Mouse (Mus musculus) stomach, postnatal 0 days (tissue): Measurements from ENCODE around the gene Rpl23a.

Experiments used
- CTCF ChIP-seq: IDR thresholded peaks from 2 replicates; pipeline ENCODE4 v1.5.1; 2016; ENCODE audit warnings: antibody characterized with exemption, low read depth, mild to moderate bottlenecking, moderate library complexity
- EP300 ChIP-seq: optimal IDR thresholded peaks from 2 replicates; pipeline ENCODE3; 2016; ENCODE audit warnings: antibody characterized with exemption

DNA sequence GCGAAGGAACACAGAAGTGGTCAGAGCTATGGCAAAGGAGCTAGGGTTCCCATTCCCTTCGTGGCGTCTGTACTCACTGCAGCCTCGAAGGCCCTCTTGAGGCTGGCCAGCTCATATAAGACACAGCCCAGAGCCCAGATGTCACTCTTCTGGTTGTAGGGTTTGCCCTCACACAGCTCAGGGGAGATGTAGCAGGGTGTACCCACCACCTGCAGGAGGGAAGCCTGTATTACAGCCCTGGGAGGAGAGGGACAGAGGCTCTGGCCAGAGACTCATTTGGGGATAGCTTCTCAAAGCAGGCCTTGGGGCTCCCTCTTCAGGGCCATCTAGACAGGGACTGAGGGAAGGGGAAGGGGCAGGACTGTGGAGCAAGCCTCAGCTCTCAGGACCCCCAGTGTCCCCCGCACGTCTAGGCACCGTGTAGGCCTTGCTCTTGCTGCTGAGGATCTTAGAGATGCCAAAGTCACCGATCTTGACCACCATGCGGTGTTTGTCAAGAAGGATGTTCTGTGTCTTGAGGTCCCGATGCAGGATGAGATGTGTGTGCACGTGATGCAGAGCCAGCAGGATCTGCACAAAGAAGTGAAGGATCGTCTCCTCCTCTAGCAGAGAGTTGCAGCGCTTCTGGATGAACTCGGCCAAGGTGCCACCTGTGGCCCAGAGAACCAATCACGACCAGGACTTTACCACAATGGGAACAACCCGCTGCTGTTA lies 11.2 kb downstream of the Rpl23a start:
- TF ChIP-seq CTCF (peak; percentile 64), EP300 (no peak)
